Comparison of ENCODE assay signal across 8 mouse cellular contexts in genomic region chr4:35225141-35225733, GRCm38 (mm10). TPM values are rescaled to one million over a fixed set of nuclear protein-coding genes. Genes with fewer than 3 reads are reported as not detected.
DNase-seq lines count a peak whose midpoint lies in the region; ATAC-seq and TF ChIP-seq lines count a peak whose summit lies in the region.

No protein-coding gene starts in this region.

- no peaks in the 10 kb centered on the region for H3K9me3 ChIP-seq in MEL (replicated peaks; ENCODE audit: insufficient read depth, low read length)
- no peaks in the 10 kb centered on the region for H3K9me3 ChIP-seq in forebrain, embryonic 12.5 days
- no peaks in the 10 kb centered on the region for H3K9me3 ChIP-seq in intestine, postnatal 0 days (ENCODE audit: control insufficient read depth)

- H3K79me2 ChIP-seq in MEL (ENCODE audit: control insufficient read depth, insufficient read depth, low read length, poor library complexity): peaks cover 8% of the 10 kb centered on the region; the same call in 1 of the 2 replicates

- peak; percentile 78 for ATAC-seq in forebrain, embryonic 12.5 days (ENCODE audit: low FRiP score)
- peak; percentile 23 for ATAC-seq in intestine, postnatal 0 days

- TF ChIP-seq CTCF in MEL (IDR thresholded peaks at IDR 0.05 in 2 of 3, conservative IDR thresholded peaks at IDR 0.05 in 1 of 3; ENCODE audit: control insufficient read depth in 1 of 3, insufficient read depth in 1 of 3, low read depth in 2 of 3, low read length in 3 of 3, poor library complexity in 1 of 3, severe bottlenecking in 1 of 3): no peak
- no peak for TF ChIP-seq CTCF in intestine, postnatal 0 days (IDR thresholded peaks at IDR 0.05; ENCODE audit: low read depth)

- TF ChIP-seq POLR2A in MEL (IDR thresholded peaks at IDR 0.05; ENCODE audit: control insufficient read depth in 1 of 2, insufficient read depth in 1 of 2, low read depth in 1 of 2, low read length in 2 of 2, poor library complexity in 1 of 2): peak in 1 of 2 experiments; percentile 51; a peak in 1 of 4 replicates

- peak; percentile 16 to 27 for DNase-seq in layer of hippocampus, adult 18-20 months (ENCODE audit: low spot score in 2 of 2)
- DNase-seq in layer of hippocampus, postnatal 25 days (ENCODE audit: extremely low spot score in 1 of 2, low spot score in 1 of 2): no peak
- peak; percentile 61 for DNase-seq in MEL (ENCODE audit: low read depth, low spot score)
- DNase-seq in lung, postnatal 14 days: peak; percentile 35
- DNase-seq in skeletal muscle tissue, adult 2 months (ENCODE audit: low read depth, low spot score): peak; percentile 11
- no peak for DNase-seq in T-cell, adult 2 months (ENCODE audit: low spot score)

- peaks cover 12 to 41% of the 10 kb centered on the region in 2 experiments for H3K4me1 ChIP-seq in MEL (ENCODE audit: control insufficient read depth in 1 of 2, insufficient read depth in 2 of 2, low read length in 2 of 2)
- peaks cover 6% of the 10 kb centered on the region for H3K4me1 ChIP-seq in forebrain, embryonic 12.5 days
- no peaks in the 10 kb centered on the region for H3K4me1 ChIP-seq in intestine, postnatal 0 days (replicated peaks; ENCODE audit: control insufficient read depth, insufficient read depth, low read length)

- peak overlapping the region; percentile 80 for H3K9ac ChIP-seq in MEL (ENCODE audit: control insufficient read depth, low read depth, low read length, poor library complexity, severe bottlenecking)
- H3K9ac ChIP-seq in forebrain, embryonic 12.5 days: peak overlapping the region; percentile 91
- H3K9ac ChIP-seq in intestine, postnatal 0 days (ENCODE audit: low read depth, low read length): peak overlapping the region; percentile 79

- H3K27ac ChIP-seq in MEL (ENCODE audit: control insufficient read depth, low read depth, low read length): peak overlapping the region; percentile 20; the same call in 1 of the 2 replicates
- peak overlapping the region; percentile 46 for H3K27ac ChIP-seq in forebrain, embryonic 12.5 days
- peak overlapping the region; percentile 58; the same call in 1 of the 2 replicates for H3K27ac ChIP-seq in intestine, postnatal 0 days (ENCODE audit: low read depth, low read length)

- H3K4me3 ChIP-seq in MEL (ENCODE audit: control insufficient read depth in 1 of 2, insufficient read depth in 1 of 2, low read depth in 2 of 2, low read length in 2 of 2): peak overlapping the region; percentile 82 to 99
- peak overlapping the region; percentile 92 for H3K4me3 ChIP-seq in forebrain, embryonic 12.5 days (replicated peaks)
- H3K4me3 ChIP-seq in intestine, postnatal 0 days (ENCODE audit: low read depth, low read length): peak overlapping the region; percentile 88

- WGBS in forebrain, embryonic 12.5 days: under 1% methylated on average over 40 of the region's 40 CpGs
- WGBS in intestine, postnatal 0 days: under 1% methylated on average over 37 of the region's 40 CpGs

- H3K36me3 ChIP-seq in MEL (ENCODE audit: control insufficient read depth in 1 of 2, insufficient read depth in 2 of 2, low read length in 2 of 2): peaks cover 0 to 46% of the 10 kb centered on the region in 2 experiments; a peak in 2 of 4 replicates
- no peaks in the 10 kb centered on the region for H3K36me3 ChIP-seq in forebrain, embryonic 12.5 days (replicated peaks)
- H3K36me3 ChIP-seq in intestine, postnatal 0 days (ENCODE audit: control insufficient read depth, insufficient read depth): no peaks in the 10 kb centered on the region

- TF ChIP-seq EP300 in MEL (IDR thresholded peaks at IDR 0.05; ENCODE audit: low read depth in 1 of 2, low read length in 2 of 2): no peak

- no peak for TF ChIP-seq RAD21 in MEL (IDR thresholded peaks at IDR 0.05; ENCODE audit: low read depth, low read length)

- H3K27me3 ChIP-seq in MEL (ENCODE audit: control insufficient read depth in 1 of 2, insufficient read depth in 2 of 2, low read length in 2 of 2): no peaks in the 10 kb centered on the region
- H3K27me3 ChIP-seq in forebrain, embryonic 12.5 days: no peaks in the 10 kb centered on the region; the same call in 1 of the 2 replicates
- no peaks in the 10 kb centered on the region for H3K27me3 ChIP-seq in intestine, postnatal 0 days (replicated peaks; ENCODE audit: control insufficient read depth, insufficient read depth, low read length)

- peak overlapping the region; percentile 80 for H3K4me2 ChIP-seq in forebrain, embryonic 12.5 days
- peak overlapping the region; percentile 93 for H3K4me2 ChIP-seq in intestine, postnatal 0 days (replicated peaks; ENCODE audit: low read depth)

TF ChIP-seq in MEL, 35 proteins besides CTCF, POLR2A, EP300 and RAD21:
- TF ChIP-seq ELF1 (IDR thresholded peaks at IDR 0.05; ENCODE audit: low read depth, low read length): peak; percentile 1; the same call in 1 of the 2 replicates
- TF ChIP-seq MAX (IDR thresholded peaks at IDR 0.05; ENCODE audit: low read length): no peak
- TF ChIP-seq ZMIZ1 (IDR thresholded peaks at IDR 0.05; ENCODE audit: low read depth, low read length): no peak; the same call in 1 of the 2 replicates
- TF ChIP-seq TBP (IDR thresholded peaks at IDR 0.05; ENCODE audit: low read depth, low read length): no peak
- TF ChIP-seq SIN3A (IDR thresholded peaks at IDR 0.05; ENCODE audit: low read length): peak; percentile 28; the same call in 1 of the 2 replicates
- TF ChIP-seq USF1 (IDR thresholded peaks at IDR 0.05; ENCODE audit: low read depth, low read length): no peak
- no peak for TF ChIP-seq NRF1 (IDR thresholded peaks at IDR 0.05; ENCODE audit: insufficient read depth, low read depth, low read length, poor library complexity, severe bottlenecking)
- TF ChIP-seq UBTF (IDR thresholded peaks at IDR 0.05; ENCODE audit: borderline replicate concordance, insufficient read depth, low read depth, low read length): no peak
- 0 out of 2 replicates have a peak, but pooled peaks have one; percentile 14 for TF ChIP-seq GATA1 (IDR thresholded peaks at IDR 0.05; ENCODE audit: low read depth, low read length)
- no peak for TF ChIP-seq HCFC1 (IDR thresholded peaks at IDR 0.05; ENCODE audit: low read depth, low read length)
- TF ChIP-seq ZKSCAN1 (IDR thresholded peaks at IDR 0.05; ENCODE audit: low read depth, low read length): no peak

RNA-seq across cellular contexts. Expression of gene C9orf72, which starts 0.7 kb away (rescaled TPM):
- total RNA-seq in layer of hippocampus, adult 18-20 months (2021): 10 to 100 TPM; 21.2 to 25.2 TPM
- total RNA-seq in layer of hippocampus, postnatal 25 days (2021): 10 to 100 TPM; 26.0 to 30.1 TPM
- total RNA-seq in MEL (2012; rRNA removed): 4.2 and 5.7 TPM in 2 replicates
- 1 to 10 TPM in 1 of 2 experiments, not detected in 1; 4.1 TPM for polyA plus RNA-seq in MEL (2012; ENCODE audit: insufficient read depth in 1 of 2, insufficient read length in 2 of 2, low read depth in 1 of 2, low replicate concordance in 2 of 2, missing spikeins in 1 of 2)
- 27.4 and 28.4 TPM in 2 replicates for polyA plus RNA-seq in forebrain, embryonic 12.5 days (2016; fragmentation: Nextera tagmentation; extraction: Ambion mirVana)
- 10.1 and 11.1 TPM in 2 replicates for polyA plus RNA-seq in intestine, postnatal 0 days (2015; fragmentation: Nextera tagmentation; extraction: Ambion mirVana)

Comparison
In these comparisons a context has a peak if more than half of its experiments do, and no peak if none do; other contexts are left out.
1. DNase-seq: peak in layer of hippocampus, adult 18-20 months (2 of 2), MEL (single experiment), lung, postnatal 14 days (single experiment) and skeletal muscle tissue, adult 2 months (single experiment); none in layer of hippocampus, postnatal 25 days (0 of 2) and T-cell, adult 2 months (single experiment).
2. Peak in every context shown above with its lines, with median percentiles within 50 percentile points of each other: H3K27ac ChIP-seq, H3K4me3 ChIP-seq and H3K9ac ChIP-seq.